Mouse (Mus musculus): ENCODE data around the gene Cdh13. TPM values are rescaled to one million over a fixed set of nuclear protein-coding genes. Genes with fewer than 3 reads are reported as not detected.
"Not testable (repeated sequence)": the region's sequence is repeated elsewhere in the genome, so short reads cannot be mapped to it uniquely, and the experiment has no call there.

The Cdh13 gene
- polyA plus RNA-seq, 1 experiment from 2014 or later = 50.0 TPM

- H3K4me1 ChIP-seq = no peaks in the 10 kb centered on the region
- no peak overlapping the region for H3K9ac ChIP-seq
- no peaks in the 10 kb centered on the region for H3K36me3 ChIP-seq
- no peak overlapping the region for H3K4me3 ChIP-seq
- H3K4me2 ChIP-seq = no peak overlapping the region
- no peaks in the 10 kb centered on the region for H3K27me3 ChIP-seq (replicated peaks)
- no peak for ATAC-seq (ENCODE audit: extremely low read depth, insufficient number of reproducible peaks, low FRiP score, low TSS enrichment)
- no peaks in the 10 kb centered on the region for H3K9me3 ChIP-seq
- 87% methylated on average over 3 of the region's 3 CpGs for WGBS
- H3K27ac ChIP-seq (replicated peaks) = no peak overlapping the region
Measured at GRCm38 (mm10) chr8:118749191-118749590, 465.7 kb downstream of the Cdh13 start.

DNA sequence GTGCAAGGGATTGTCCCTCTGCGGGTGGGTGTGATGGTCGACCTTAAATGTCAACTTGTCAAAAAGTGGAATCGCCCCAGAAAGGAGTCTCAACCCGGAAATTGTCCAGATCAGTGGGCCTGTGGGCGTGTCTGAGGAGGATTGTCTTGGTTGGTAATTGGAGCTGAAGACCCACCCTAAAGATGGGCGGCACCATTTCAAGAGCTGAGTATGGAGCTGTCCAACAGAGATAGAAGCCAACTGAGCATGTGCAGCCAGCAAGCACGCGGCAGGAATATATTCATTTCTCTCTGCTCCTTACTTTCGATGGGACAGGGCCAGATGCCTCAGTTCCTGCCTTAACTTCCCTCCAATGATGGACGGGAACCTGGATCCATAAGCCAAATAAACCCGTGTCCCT is 466.3 kb downstream of the Cdh13 start:
- WGBS = 80% methylated on average over 11 of the region's 11 CpGs
- H3K27ac ChIP-seq (replicated peaks) = no peak overlapping the region

DNA sequence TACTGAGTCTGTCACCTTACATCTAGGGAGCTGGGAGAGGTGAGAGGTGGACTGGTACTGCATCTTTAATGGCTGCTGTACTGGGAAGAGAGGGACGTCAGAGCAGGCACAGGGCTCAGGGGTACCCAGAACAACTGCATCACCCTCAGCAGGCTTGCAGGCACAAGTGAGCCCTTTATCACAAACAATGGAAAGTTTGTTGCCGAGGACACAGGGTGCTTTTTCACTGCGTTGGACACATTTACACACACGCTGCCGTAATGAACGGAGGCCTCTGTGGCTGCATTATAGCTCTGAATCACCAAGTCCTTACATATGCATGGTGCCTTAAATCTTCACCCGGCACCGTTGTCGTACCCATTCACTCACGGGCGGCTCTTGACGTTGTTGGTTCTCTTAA is 470.2 kb downstream of the Cdh13 start:
- H3K9me3 ChIP-seq = no peaks in the 10 kb centered on the region
- no peak overlapping the region for H3K4me3 ChIP-seq
- no peak overlapping the region for H3K9ac ChIP-seq
- no peaks in the 10 kb centered on the region for H3K36me3 ChIP-seq
- ATAC-seq (ENCODE audit: extremely low read depth, insufficient number of reproducible peaks, low FRiP score, low TSS enrichment) = no peak
- no peaks in the 10 kb centered on the region for H3K27me3 ChIP-seq (replicated peaks)
- H3K27ac ChIP-seq (replicated peaks) = no peak overlapping the region
- 82% methylated on average over 12 of the region's 12 CpGs for WGBS
- no peaks in the 10 kb centered on the region for H3K4me1 ChIP-seq
- H3K4me2 ChIP-seq = no peak overlapping the region

More for the DNA sequence above, 466.3 kb downstream of the Cdh13 start:
- Histone ChIP-seq H3K4me1 (no peaks in the 10 kb centered on the region), H3K4me2 (no peak overlapping the region), H3K4me3 (no peak overlapping the region), H3K36me3 (no peaks in the 10 kb centered on the region), H3K9me3 (no peaks in the 10 kb centered on the region), H3K27me3 (replicated peaks) (no peaks in the 10 kb centered on the region), H3K9ac (no peak overlapping the region)
- ATAC-seq (ENCODE audit: extremely low read depth, insufficient number of reproducible peaks, low FRiP score, low TSS enrichment) = no peak

- no peak for ATAC-seq (ENCODE audit: extremely low read depth, insufficient number of reproducible peaks, low FRiP score, low TSS enrichment)
- Histone ChIP-seq H3K27me3 (replicated peaks) (no peaks in the 10 kb centered on the region), H3K4me2 (no peak overlapping the region), H3K4me3 (no peak overlapping the region), H3K4me1 (no peaks in the 10 kb centered on the region), H3K9ac (no peak overlapping the region), H3K36me3 (no peaks in the 10 kb centered on the region), H3K27ac (replicated peaks) (no peak overlapping the region), H3K9me3 (no peaks in the 10 kb centered on the region)
- WGBS = 76% methylated on average over 7 of the region's 7 CpGs
Measured at GRCm38 (mm10) chr8:118754119-118754518, 470.6 kb downstream of the Cdh13 start.

DNA sequence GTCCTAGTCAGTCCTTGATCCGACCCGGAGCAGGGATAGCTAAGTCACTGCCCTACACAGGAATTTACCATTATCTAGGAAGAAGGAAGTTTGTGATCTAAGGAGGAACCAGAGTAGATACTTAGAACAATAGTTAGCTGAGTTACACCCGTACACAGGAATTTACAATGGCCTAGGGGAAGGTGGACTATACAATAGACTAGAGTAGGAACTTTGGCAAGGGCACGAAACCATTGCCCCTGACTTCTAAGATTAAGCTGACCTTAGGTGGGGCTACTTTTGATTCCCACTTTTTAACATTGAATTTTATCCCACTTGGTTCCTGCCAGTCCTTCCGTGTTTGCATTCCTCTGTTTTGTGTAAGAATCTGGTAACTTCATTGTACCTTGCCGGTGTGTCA is 494.0 kb downstream of the Cdh13 start:
- H3K27me3 ChIP-seq (replicated peaks); H3K36me3 ChIP-seq; H3K4me2 ChIP-seq; ATAC-seq (ENCODE audit: extremely low read depth, insufficient number of reproducible peaks, low FRiP score, low TSS enrichment); H3K9ac ChIP-seq; H3K4me1 ChIP-seq; H3K27ac ChIP-seq (replicated peaks); H3K4me3 ChIP-seq: not testable (repeated sequence)
- H3K9me3 ChIP-seq = peaks cover 11% of the 10 kb centered on the region; the same call in 1 of the 2 replicates
- 74% methylated on average over 6 of the region's 6 CpGs for WGBS

- Histone ChIP-seq H3K4me2 (no peak overlapping the region), H3K27ac (replicated peaks) (no peak overlapping the region), H3K9me3 (peaks cover 11% of the 10 kb centered on the region; the same call in 1 of the 2 replicates), H3K9ac (no peak overlapping the region), H3K4me1 (no peaks in the 10 kb centered on the region), H3K27me3 (replicated peaks) (no peaks in the 10 kb centered on the region), H3K4me3 (no peak overlapping the region), H3K36me3 (no peaks in the 10 kb centered on the region)
- WGBS = 77% methylated on average over 1 of the region's 1 CpGs
- no peak for ATAC-seq (ENCODE audit: extremely low read depth, insufficient number of reproducible peaks, low FRiP score, low TSS enrichment)
Measured at GRCm38 (mm10) chr8:118778374-118778773, 494.8 kb downstream of the Cdh13 start.

GRCm38 (mm10) chr8:118785646-118786045 is 502.1 kb downstream of the Cdh13 start:
- Histone ChIP-seq H3K9ac (no peak overlapping the region), H3K27ac (replicated peaks) (no peak overlapping the region), H3K4me3 (no peak overlapping the region), H3K4me2 (no peak overlapping the region), H3K4me1 (peaks cover 3% of the 10 kb centered on the region; the same call in 1 of the 2 replicates), H3K9me3 (no peaks in the 10 kb centered on the region), H3K27me3 (replicated peaks) (no peaks in the 10 kb centered on the region; the same call in 1 of the 2 replicates), H3K36me3 (no peaks in the 10 kb centered on the region)
- WGBS = 85% methylated on average over 13 of the region's 13 CpGs
- no peak for ATAC-seq (ENCODE audit: extremely low read depth, insufficient number of reproducible peaks, low FRiP score, low TSS enrichment)

DNA sequence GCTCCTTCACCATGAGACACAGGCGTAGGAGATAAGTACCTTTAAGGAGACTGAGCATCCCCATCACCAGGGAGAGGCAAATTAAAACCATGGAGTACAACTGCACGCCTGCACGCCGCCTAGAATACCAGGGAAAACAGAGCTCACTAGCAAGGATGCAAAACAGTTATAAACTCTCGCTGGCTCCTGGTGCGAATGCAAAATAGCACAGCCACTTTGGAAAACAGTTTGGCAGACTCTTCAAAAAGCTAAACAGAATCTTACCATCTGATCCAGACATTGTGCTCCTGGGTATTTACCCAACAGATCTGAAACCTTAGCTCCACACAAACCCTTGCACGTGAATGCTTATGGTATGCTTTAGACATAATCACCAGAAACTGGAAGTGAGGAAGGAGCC is 506.1 kb downstream of the Cdh13 start:
- no peak overlapping the region for H3K27ac ChIP-seq (replicated peaks)
- no peaks in the 10 kb centered on the region for H3K9me3 ChIP-seq
- H3K4me3 ChIP-seq = no peak overlapping the region
- H3K36me3 ChIP-seq = no peaks in the 10 kb centered on the region
- no peak for ATAC-seq (ENCODE audit: extremely low read depth, insufficient number of reproducible peaks, low FRiP score, low TSS enrichment)
- peaks cover 6% of the 10 kb centered on the region; the same call in 1 of the 2 replicates for H3K27me3 ChIP-seq (replicated peaks)
- H3K9ac ChIP-seq = no peak overlapping the region
- WGBS = 80% methylated on average over 7 of the region's 7 CpGs
- peaks cover 3% of the 10 kb centered on the region; the same call in 1 of the 2 replicates for H3K4me1 ChIP-seq
- H3K4me2 ChIP-seq = no peak overlapping the region

DNA sequence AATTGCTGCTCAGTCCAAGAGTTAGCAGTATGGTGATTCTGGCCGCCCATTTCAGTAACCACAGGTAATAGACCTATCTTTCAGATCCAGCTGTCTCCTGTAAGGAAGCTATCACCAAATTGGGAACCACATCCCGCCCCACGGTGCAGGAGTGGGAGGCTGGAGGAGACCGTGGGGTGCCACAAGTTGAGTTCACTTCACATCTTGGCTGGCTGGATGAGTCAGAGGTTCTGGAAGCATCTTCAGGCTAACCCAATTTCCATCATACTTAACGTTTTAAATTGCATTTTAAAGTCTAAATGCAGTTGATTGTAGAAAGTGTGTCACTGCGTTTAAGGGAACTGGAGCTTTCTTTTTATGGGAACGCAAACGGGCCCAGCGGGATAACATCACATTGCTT is 511.4 kb downstream of the Cdh13 start:
- no peak overlapping the region for H3K27ac ChIP-seq (replicated peaks)
- H3K4me3 ChIP-seq = no peak overlapping the region
- H3K9ac ChIP-seq = no peak overlapping the region
- 0 out of 2 replicates have a peak, but pooled peaks cover 6% of the 10 kb centered on the region for H3K27me3 ChIP-seq (replicated peaks)
- no peaks in the 10 kb centered on the region for H3K4me1 ChIP-seq
- H3K36me3 ChIP-seq = no peaks in the 10 kb centered on the region
- no peak for ATAC-seq (ENCODE audit: extremely low read depth, insufficient number of reproducible peaks, low FRiP score, low TSS enrichment)
- WGBS = 75% methylated on average over 9 of the region's 9 CpGs
- no peak overlapping the region for H3K4me2 ChIP-seq
- peaks cover 4% of the 10 kb centered on the region; the same call in 1 of the 2 replicates for H3K9me3 ChIP-seq

DNA sequence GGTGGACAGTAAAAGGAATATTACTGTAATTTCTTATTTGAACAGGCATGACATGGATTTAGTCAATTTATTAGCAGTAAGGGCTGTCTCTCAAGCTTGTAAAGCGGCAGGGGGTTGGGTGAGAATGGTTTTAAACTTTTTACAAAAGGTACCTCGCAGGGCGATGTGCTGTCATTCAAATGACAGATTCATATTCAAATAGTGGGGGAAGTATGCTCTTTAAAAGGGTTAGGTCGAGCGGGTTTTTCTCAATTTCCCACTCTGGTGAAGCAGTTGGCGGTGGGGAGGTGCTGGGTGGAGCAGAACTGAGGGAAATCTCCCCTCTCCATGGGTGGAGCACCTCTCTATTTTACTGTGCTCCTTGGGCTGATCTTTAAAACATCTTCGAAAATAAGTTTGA is 513.0 kb downstream of the Cdh13 start:
- no peak overlapping the region for H3K27ac ChIP-seq (replicated peaks)
- ATAC-seq (ENCODE audit: extremely low read depth, insufficient number of reproducible peaks, low FRiP score, low TSS enrichment) = no peak
- H3K4me2 ChIP-seq = no peak overlapping the region
- 0 out of 2 replicates have a peak, but pooled peaks cover 6% of the 10 kb centered on the region for H3K27me3 ChIP-seq (replicated peaks)
- H3K4me1 ChIP-seq = no peaks in the 10 kb centered on the region
- H3K4me3 ChIP-seq = no peak overlapping the region
- 56% methylated on average over 7 of the region's 7 CpGs for WGBS
- peaks cover 19% of the 10 kb centered on the region for H3K9me3 ChIP-seq
- 0 out of 2 replicates have a peak, but pooled peaks cover 4% of the 10 kb centered on the region for H3K36me3 ChIP-seq
- H3K9ac ChIP-seq = no peak overlapping the region

GRCm38 (mm10) chr8:118797127-118797526 is 513.6 kb downstream of the Cdh13 start:
- no peak for ATAC-seq (ENCODE audit: extremely low read depth, insufficient number of reproducible peaks, low FRiP score, low TSS enrichment)
- Histone ChIP-seq H3K9ac (no peak overlapping the region), H3K4me1 (no peaks in the 10 kb centered on the region), H3K4me3 (no peak overlapping the region), H3K27ac (replicated peaks) (no peak overlapping the region), H3K4me2 (no peak overlapping the region), H3K9me3 (peaks cover 23% of the 10 kb centered on the region), H3K36me3 (0 out of 2 replicates have a peak, but pooled peaks cover 4% of the 10 kb centered on the region), H3K27me3 (replicated peaks) (0 out of 2 replicates have a peak, but pooled peaks cover 6% of the 10 kb centered on the region)
- WGBS = 78% methylated on average over 3 of the region's 3 CpGs

- H3K27ac ChIP-seq (replicated peaks) = no peak overlapping the region
- WGBS = 94% methylated on average over 4 of the region's 4 CpGs
Measured at GRCm38 (mm10) chr8:118803168-118803567, 519.6 kb downstream of the Cdh13 start.

More at GRCm38 (mm10) chr8:118803168-118803567, 519.6 kb downstream of the Cdh13 start:
- H3K4me3 ChIP-seq = no peak overlapping the region
- peaks cover 27% of the 10 kb centered on the region for H3K9me3 ChIP-seq
- no peak for ATAC-seq (ENCODE audit: extremely low read depth, insufficient number of reproducible peaks, low FRiP score, low TSS enrichment)
- H3K36me3 ChIP-seq = 0 out of 2 replicates have a peak, but pooled peaks cover 4% of the 10 kb centered on the region
- H3K4me1 ChIP-seq = no peaks in the 10 kb centered on the region
- H3K4me2 ChIP-seq = no peak overlapping the region
- no peaks in the 10 kb centered on the region for H3K27me3 ChIP-seq (replicated peaks)
- H3K9ac ChIP-seq = no peak overlapping the region
